Mouse (Mus musculus) MEL-GATA-1-ER (cell line): ENCODE data around the gene Sarm1.
A peak's percentile ranks its signal among the peaks of the same experiment; 100 is the strongest.

ENCODE experiments used
- DNase-seq: peaks from one replicate; pipeline ENCODE4 v3.0.0-alpha.2; 2012; ENCODE audit warnings: low read depth; ENCODE audit errors: extremely low read depth

The Sarm1 gene

DNA sequence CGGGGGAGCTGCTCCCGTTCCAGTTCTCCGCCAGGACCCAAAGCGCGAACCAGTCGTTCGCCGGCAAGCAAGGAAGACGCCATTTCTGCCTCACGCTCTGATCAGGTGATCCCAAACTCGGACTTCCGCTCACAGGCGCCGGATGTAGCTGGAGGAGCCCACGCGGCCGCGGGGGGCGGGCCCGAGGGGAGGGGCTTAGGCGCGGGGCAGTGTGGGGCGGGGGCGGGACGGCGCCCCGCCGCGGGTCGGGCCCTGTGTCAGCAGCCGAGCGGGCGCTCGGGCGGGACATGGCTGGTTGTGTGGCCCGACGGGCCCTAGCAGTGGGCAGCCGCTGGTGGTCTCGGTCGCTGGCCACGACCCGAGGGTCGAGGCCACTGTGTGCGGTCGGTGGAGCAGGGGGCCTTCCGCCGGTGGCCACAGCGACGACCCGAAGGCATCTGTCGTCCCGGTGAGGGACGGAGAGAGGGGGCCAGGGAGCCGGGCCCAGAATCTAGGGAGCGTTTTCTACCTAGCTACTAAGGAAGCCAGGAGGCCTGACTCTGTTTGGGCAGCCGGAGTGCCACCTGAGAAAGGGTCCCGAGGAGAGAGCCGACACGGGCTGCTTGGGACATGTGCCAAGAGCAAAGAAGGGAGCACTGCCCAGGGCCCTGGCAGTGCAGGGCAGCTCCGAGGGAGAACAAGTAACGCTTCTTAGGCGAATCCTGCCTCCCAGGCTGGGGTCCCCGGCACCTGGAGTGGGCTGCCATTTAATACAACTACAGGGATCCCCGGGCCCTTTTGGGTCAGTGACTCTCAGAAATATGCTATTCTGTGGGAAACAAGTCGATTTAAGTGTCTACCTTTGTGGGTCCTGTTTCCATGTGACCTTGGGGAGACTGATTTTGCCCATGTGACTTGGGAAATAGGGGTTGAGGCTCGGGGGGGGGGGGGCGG lies 14.7 kb upstream of the Sarm1 start, which contains the start of the genes Tmem199 and Poldip2:
TSS of gene Tmem199 (minus strand) at position 148 of the 933 bp plus-strand sequence.
TSS of gene Poldip2 (plus strand) at position 169 of the 933 bp plus-strand sequence.
- DNase-seq, result peak; percentile 72

DNA sequence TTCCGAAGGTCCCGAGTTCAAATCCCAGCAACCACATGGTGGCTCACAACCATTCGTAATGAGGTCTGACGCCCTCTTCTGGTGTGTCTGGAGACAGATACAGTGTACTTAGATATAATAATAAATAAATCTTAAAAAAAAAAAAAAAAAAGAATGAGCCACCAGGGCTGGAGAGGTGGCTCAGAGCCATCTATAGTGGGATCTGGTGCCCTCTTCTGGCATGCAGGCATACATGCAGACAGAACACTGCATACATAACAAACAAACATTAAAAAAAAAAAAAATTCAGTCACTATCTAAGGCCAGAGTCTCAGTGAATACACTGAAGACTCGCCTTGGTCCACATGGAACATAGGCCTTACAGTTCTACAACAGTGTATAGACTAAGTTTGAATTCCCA lies 11.6 kb upstream of the Sarm1 start:
- DNase-seq, result no peak

DNA sequence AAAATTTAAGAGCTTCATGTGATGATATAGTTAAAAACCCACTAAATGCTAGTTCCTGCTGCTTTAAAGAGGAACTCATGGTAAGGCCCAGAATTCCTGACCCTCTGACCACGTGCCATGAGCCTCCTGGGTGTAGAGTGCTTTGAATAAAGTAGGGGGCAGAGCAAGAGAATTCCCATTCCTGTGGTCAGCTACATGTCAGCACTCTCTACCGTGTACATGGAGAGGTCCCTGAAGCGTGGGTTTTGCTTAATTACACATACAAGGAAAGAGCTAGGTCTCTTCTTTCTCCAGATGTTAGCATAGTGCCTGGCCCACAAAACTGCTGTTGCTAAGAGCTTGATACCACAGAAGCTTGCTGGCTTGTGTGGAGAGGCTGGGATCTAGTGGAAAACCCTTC lies 7.9 kb upstream of the Sarm1 start:
- DNase-seq, result no peak

DNA sequence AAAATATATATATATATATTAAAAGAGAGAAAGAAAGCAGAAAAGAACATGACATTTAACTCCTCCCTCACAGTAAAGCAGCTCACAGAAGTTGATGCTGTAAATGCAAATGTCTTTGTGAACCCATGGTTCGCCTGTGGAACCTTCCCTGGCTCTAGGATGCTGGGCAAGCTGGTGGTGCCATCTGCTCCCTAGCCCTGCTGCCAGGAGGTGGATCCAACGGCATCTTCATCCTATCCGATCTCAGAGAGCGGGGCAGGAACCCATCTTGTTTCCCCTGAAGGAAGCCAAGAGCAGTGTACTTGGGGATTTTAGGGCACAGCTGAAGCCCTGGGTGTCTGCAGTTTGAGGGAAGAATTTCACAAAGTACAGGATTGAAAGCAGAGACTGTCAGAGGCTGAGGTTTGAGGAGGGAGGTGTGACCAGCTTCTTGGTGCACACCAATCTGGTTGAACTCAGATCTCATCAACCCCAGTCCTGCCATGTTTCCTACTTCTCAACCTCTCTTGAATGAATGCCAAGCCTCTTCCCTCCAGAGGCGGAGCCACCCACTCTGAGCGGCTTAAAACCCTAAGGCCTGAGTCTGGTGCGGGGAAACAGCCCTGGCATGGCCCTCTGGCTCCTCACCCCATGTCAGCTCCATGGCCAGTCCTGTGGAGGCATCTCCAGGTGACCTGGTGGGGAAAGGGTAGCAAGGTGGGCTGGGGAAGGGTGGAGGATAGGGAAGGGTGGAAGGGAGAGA lies 5.5 kb upstream of the Sarm1 start, which contains the start of gene Sebox:
TSS of gene Sebox (plus strand) at position 539 of the 742 bp plus-strand sequence.
- DNase-seq, result no peak

DNA sequence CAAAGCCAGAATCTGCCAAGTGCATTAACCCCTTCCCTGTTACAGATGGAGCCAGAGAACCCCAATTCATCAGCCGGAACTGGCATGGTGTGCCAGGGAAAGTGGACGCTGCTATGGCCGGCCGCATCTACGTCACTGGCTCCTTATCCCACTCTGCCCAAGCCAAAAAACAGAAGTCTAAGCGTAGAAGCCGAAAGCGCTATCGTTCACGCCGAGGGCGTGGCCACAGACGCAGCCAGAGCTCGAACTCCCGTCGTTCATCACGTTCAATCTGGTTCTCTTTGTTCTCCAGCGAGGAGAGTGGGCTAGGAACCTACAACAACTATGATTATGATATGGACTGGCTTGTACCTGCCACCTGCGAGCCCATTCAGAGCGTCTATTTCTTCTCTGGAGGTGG lies 4.0 kb upstream of the Sarm1 start:
- peak; percentile 52 for DNase-seq

DNA sequence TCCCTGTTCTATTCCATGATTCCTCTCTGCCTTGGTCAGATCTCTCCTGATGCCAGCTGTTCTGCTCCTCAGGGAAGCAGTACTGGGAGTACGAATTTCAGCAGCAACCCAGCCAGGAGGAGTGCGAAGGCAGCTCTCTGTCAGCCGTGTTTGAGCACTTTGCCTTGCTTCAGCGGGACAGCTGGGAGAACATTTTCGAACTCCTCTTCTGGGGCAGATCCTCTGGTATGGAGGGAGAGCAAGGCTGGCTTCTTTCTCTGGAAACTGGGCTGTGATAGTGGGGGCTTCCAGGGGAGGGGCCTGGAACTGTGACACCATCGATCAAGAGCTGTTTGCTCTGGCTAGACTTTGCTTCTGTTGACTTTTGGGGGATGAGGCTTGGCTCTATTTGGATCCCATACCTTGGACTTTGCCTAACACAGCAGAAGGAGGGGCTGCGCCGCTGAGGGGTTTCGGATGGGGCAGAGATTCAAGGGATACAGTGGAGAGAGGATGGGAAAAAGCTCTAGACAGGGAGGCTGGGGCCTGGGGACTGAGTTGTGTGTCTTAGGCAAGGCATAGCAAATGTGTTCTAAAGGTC lies 3.2 kb upstream of the Sarm1 start:
- no peak for DNase-seq

DNA sequence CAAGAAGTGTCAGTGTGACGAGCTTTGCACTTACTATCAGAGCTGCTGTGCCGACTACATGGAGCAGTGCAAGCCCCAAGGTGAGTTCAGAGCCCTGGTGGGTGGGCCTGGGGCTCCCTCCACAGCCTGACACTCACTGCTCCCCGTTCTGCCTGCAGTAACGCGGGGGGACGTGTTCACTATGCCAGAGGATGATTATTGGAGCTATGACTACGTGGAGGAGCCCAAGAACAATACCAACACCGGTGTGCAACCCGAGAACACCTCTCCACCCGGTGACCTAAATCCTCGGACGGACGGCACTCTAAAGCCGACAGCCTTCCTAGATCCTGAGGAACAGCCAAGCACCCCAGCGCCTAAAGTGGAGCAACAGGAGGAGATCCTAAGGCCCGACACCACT lies 2.0 kb upstream of the Sarm1 start:
- DNase-seq, result no peak

DNA sequence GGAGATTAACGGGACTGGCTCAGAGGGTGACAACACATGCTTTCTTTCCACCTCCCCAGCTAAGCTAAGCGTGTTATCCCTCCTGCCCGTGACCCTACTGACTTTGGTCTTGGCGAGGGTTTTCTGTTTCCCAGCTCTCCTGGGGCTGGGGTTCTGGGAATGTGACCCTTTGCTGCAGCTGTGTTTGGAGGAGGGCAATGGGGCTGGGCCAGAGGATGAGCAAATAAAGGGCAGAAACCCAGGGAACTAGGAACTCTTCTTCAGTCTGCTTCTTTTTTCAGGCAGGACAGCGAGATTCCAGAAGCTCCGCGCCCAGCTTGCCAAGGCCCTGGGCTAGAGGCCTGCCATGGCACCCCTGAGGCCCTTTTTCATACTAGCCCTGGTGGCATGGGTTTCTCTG lies 1.4 kb upstream of the Sarm1 start, which contains the start of gene Vtn:
TSS of gene Vtn (plus strand) at position 88 of the 400 bp plus-strand sequence.
- DNase-seq, result no peak

DNA sequence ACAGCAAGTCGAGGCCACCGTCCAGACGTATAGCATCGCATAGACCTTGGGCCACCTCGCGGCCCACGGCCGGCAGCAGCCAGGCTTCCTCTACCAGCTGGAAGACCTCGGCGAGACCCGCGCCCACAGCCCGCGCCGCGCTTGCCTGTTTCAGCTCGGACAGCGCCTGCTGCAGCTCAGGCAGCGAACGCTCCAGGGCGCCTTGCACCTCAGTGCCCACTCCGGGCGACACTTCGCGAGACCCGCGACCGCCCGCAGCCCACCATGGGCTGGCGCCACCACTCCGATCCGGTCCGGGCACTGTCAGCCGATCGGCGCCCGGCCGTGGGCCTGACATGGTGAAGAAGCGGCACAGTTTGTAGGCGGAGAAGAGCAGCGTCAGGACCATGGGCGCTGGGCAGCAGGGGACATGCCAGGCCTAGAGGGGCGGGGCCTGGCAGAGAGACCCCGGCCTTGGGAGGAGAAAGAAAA lies 448 bp downstream of the Sarm1 start:
- DNase-seq, result no peak

DNA sequence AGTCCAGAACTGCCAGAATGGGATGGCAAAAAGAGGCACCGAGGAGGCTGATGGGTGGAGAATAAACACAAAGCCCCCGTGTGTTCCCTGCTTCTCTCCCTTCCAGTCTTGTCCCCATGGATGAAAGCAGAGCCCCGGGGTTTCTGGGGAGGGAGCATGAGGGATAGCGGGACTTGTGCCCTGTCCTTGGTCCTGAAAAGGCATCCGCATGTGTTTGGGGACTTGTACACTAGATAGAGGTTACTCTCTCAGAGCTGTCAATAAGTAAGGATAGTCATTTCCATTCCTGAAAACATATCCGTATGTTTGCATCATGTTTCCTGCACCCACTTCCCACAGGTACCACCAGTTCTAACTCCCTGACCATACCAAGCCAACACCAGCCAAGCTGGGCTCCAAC lies 1.6 kb downstream of the Sarm1 start:
- peak; percentile 28 for DNase-seq

DNA sequence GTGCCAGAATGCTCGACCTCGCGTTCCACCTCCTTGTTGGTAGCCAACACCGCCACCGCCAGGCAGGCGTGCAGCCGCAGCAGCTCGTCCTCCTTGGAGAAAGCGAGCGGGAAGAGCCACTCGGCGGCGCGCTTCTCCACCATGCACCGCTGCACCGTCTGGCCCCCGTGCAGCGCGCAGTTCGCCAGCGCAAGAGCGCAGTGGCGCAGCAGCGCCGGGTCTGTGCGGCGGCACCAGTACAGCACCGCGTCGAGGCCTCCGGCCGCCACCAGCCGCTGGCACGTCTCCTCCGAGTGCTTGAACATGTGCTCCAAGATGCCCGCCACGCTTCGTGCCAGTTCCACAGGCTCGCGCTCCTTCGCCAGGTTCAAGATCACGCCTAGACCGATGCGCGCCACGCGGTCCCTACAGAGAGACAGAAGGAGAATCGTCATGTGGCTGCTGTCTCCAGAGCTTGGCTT lies 6.7 kb downstream of the Sarm1 start:
- DNase-seq, result no peak

DNA sequence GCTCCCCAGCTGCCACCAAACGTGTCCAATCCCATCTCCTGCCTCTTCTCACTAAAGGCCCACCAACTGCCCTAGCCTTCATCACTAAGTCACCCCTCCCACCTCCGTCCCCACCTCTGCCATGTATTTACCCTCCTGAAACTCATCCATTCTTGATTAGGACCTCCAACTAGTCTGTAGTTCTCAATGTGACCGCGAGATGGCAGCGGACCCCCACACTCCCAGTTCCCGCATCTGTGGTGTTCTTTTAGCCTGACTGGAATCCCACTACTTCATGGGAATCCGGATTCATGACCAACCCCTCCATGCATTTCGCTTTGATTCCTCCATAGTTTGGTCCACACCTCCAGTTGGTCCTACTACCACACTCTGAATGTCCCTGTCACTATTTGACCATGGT lies 9.4 kb downstream of the Sarm1 start:
- DNase-seq, result no peak

DNA sequence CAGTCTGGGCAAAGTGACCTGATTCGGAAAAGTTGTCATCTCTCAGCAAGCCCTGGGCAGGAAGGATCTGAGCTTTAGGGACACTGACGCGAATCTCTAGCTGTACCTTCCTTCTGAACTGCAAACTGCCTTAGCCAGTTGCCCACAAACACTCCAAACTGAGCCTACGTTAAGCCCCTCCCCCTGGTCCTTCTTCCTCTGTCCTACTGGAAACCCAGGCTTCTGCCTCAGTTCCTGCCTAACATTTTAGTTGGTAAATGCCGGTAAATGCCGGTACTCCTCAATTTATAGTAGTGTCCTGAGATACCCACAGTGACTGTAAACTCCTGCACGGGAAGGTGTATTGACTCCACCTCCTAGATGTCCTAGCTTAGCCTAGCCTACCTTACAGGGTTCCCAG lies 13.9 kb downstream of the Sarm1 start:
- no peak for DNase-seq

DNA sequence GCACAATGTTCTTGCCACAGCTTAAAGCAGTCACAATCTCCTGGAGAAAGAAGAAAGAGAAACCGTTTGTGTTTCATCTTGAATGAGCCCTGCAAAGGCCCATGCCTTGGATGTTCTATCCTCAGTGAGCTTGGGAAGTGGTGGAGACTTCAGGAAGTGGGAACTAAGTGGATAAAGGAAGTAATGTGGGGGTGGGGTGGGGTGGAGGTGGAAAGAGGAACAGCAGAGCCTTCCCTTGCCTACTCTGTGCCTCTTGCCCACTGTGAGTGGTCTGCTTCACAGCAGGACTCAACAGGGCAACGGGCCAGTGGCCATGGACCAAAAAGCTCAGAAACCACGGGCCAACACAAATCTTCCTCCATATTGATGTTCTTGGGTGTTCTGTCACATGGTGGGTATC lies 22.3 kb downstream of the Sarm1 start:
- DNase-seq, result peak; percentile 36

DNA sequence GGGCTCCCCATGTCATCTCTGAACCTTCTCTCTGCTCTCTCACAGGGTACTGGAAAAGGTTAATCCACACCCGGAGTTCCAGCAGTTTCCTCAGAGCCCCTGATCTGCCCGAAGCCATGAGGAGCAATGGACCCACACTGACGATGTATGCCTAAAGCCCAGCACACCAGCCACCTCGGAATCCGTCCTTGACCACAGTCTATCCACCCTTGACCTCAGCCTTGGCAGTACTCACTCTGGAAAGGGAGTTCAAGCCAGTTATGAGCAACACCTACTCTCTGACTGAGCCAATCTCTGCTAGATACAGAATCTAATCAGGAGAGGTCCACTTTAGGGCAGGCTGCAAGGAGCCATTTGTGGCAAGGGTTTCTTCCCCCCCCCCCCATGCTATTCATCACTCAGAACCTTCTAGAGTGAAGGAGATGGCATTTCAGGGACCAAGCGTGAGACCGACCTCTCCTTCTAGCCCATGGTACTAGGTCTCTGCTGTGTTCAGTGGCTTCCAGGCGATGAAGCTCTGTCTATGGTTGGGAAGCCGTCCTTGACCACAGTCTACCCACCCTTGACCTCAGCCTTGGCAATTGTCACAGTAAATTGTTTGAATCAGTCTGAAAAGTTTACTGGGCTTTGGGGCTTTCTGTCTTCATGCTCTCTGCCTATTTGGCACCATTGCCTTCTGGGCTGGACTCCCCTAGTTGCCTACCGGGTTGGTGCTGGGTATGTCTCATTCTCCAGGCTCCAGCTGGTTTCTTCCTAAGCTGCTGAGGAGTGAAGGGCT lies 26.0 kb downstream of the Sarm1 start:
- DNase-seq, result no peak

DNA sequence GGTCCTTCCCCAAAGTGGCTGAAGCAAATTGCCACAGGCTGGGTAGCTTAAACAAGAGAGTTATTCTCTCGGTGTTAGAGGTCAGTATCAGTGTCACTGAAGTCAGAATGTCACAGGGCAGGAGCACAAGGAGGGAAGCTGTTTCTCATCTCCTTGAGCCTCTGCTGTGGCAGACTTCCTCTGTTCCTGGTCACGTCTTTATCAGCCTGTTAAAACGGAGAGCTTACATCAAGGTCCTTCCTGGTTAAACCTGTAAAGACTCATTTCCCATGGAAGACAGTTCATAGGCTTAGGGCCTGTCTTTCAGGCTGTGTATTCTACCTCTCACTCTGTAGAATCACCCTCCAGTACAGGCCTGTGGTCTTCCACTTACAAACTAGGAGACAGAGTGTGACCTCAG lies 29.6 kb downstream of the Sarm1 start:
- no peak for DNase-seq

DNA sequence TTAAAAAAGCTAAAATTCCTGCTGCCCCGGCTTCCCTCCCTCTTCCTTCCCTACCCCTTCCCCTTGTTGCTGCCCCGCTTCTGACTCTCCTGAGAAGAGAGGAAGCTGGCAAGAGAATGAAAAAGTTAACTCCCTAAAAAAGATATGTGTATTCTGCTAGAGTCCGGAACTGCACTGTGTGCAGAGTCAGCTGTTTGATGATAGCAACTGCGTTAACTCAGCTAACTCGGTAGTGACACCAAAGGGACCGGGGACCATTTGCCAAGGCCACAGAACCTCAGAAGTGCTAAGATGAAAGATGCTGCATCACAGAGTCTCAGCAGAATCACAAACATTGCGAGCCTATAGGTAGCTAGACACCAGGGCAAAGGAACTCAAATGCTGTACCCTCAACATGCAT lies 30.0 kb downstream of the Sarm1 start:
- peak; percentile 51 for DNase-seq

DNA sequence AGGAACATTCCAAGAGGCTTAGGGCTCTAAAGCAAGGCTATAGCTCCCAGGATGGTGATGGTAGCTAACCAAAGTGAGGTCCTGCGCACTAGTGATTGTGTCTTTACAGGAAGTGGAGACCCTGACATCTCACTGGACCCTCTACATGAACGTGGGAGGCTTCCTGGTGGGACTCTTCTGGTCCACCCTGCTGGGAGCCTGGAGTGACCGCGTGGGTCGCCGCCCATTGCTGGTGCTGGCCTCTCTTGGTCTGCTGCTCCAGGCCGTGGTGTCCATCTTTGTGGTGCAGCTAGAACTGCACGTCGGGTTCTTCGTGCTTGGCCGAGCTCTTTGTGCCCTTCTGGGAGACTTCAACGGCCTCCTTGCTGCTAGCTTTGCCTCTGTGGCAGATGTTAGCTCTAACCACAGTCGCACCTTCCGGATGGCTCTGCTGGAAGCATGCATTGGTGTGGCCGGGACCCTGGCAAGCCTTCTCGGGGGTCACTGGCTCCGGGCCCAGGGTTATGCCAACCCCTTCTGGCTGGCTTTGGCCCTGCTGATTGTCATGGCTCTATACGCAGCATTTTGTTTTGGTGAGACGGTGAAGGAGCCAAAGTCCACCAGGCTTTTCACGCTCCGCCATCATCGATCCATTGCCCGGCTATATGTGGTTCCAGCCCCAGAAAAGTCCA lies 31.2 kb downstream of the Sarm1 start:
- DNase-seq, result no peak

DNA sequence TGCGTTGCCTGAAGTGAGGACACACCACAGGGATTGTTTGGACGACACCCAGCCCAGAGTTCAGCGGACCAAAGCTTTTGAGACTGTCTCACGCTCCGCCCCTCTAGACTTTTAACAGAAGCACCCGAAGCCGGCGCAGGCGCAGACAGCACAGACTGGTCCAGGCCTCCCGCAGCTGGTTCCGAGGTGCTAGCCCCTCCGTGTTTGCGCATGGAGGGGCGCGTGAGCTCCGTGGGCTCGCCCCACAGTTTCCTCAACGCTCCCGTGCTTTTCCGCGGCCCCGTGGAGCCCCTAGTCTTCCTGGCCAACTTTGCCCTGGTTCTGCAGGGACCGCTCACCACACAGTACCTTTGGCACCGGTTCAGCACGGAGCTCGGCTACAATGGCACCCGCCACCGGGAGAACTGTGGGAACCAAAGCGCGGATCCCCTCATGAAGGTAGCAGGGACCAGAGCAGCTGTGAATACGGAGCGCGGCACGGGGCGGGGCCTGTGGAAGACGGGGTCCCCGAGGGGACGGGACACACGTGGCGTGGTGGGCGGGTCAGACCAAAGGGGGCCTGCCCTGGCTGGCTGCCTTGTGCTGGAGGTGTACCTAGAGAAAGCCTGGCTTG lies 31.9 kb downstream of the Sarm1 start, which contains the start of gene Slc46a1:
TSS of gene Slc46a1 (plus strand) at position 130 of the 613 bp plus-strand sequence.
- peak; percentile 51 for DNase-seq

DNA sequence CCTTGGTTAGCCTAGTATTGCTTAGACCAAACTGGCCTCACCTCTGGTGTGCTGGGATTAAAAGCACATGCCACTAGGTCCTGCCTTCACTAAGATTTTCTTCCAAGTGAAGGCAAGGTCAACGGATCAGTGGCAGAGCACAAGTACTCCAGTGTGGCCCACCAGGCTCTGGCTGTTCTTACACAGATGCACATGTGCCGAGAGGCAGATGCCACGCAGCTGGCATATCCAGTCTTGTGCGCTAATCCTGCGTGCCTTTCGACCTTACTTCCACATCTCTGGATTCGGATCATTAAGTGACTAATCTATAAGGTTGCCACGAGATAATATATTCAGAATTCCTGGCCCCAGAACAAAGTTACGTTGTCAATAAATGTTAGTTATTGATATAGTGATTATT lies 32.4 kb downstream of the Sarm1 start:
- no peak for DNase-seq
